Comparison of ENCODE assay signal across 27 mouse cellular contexts in the genomic region with DNA sequence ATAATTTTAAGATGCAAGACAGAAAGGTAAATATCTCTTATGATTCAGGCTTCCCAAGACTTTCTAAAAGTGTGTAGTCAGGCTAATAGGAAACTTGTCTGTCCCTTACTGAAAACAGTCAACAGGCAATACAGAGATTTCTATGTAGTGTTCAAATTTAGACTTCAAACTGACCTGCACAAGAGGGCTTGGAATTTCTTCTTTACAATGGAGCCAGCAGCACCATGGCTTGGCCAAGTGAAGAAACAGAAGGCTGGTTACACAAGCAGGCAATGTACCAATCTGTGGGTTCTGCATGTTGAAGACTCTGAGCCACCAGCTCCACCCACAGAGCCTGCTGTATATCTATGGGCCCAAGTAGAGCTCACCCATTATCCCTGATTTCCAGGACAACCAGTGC. TPM values are rescaled to one million over a fixed set of nuclear protein-coding genes. Genes with fewer than 3 reads are reported as not detected.
"Had no signal": no experiment of that assay in that cellular context is flagged by ENCODE, and none has a peak within 500 bp of the region (broad histone marks: within the 10 kb centered on the region; RNA-seq: fewer than 3 reads in every experiment).

Ear6 (plus strand) TSS at position 301 of the 400 bp plus-strand sequence.

- H3K9me3 ChIP-seq: limb, embryonic 12.5 days; limb, embryonic 15.5 days; midbrain, embryonic 13.5 days; neural tube, embryonic 13.5 days; stomach, embryonic 15.5 days had no signal

- H3K4me3 ChIP-seq: layer of hippocampus, adult 2 months; limb, embryonic 12.5 days; limb, embryonic 15.5 days; midbrain, embryonic 13.5 days; myocyte; neural tube, embryonic 13.5 days; stomach, embryonic 15.5 days had no signal

- H3K36me3 ChIP-seq: limb, embryonic 12.5 days; limb, embryonic 15.5 days; midbrain, embryonic 13.5 days; neural tube, embryonic 13.5 days; stomach, embryonic 15.5 days had no signal

- ATAC-seq: intestine, postnatal 0 days; liver, postnatal 0 days; lung, postnatal 0 days; midbrain, embryonic 13.5 days; midbrain, embryonic 16.5 days had no signal

- H3K27me3 ChIP-seq: limb, embryonic 12.5 days; limb, embryonic 15.5 days; midbrain, embryonic 13.5 days; neural tube, embryonic 13.5 days; stomach, embryonic 15.5 days had no signal

- H3K27ac ChIP-seq: kidney, postnatal 0 days; layer of hippocampus, adult 2 months; limb, embryonic 12.5 days; limb, embryonic 15.5 days; midbrain, embryonic 13.5 days; neural tube, embryonic 13.5 days; stomach, embryonic 15.5 days had no signal

- DNase-seq: kidney, adult 2 months; kidney, postnatal 25 days; left cerebral cortex, postnatal 4 days; liver, postnatal 0 days; lung, embryonic 14.5 days; right cerebral cortex, adult 18-20 months; right cerebral cortex, postnatal 14 days; right cerebral cortex, postnatal 4 days; thymus, postnatal 25 days had no signal

- H3K9ac ChIP-seq: limb, embryonic 12.5 days; limb, embryonic 15.5 days; liver, postnatal 0 days; lung, embryonic 14.5 days; midbrain, embryonic 13.5 days; neural tube, embryonic 13.5 days; stomach, embryonic 15.5 days had no signal

- H3K4me1 ChIP-seq: limb, embryonic 12.5 days; limb, embryonic 15.5 days; midbrain, embryonic 13.5 days; neural tube, embryonic 13.5 days; stomach, embryonic 15.5 days had no signal

- H3K4me2 ChIP-seq: limb, embryonic 12.5 days; limb, embryonic 15.5 days; lung, embryonic 14.5 days; midbrain, embryonic 13.5 days; neural tube, embryonic 13.5 days; stomach, embryonic 15.5 days had no signal

RNA-seq across cellular contexts. Expression of gene Ear6, which starts in this region (rescaled TPM):
- total RNA-seq: layer of hippocampus, adult 2 months; layer of hippocampus, postnatal 14 days; left cerebral cortex, adult 8-10 months; left cerebral cortex, postnatal 14 days; left cerebral cortex, postnatal 4 days; neutrophil, adult 5-6 weeks had no signal
- polyA plus RNA-seq: intestine, embryonic 14.5 days; intestine, postnatal 0 days; kidney, adult 2 months; kidney, embryonic 14.5 days; kidney, postnatal 0 days; large intestine, adult 2 months; limb, embryonic 12.5 days; limb, embryonic 15.5 days; lung, embryonic 14.5 days; midbrain, embryonic 13.5 days; midbrain, embryonic 16.5 days; myocyte; neural tube, embryonic 13.5 days had no signal
